Mouse (Mus musculus) ES-E14 (cell line): ENCODE measurements around the gene Hdhd5. TPM values are rescaled to one million over a fixed set of nuclear protein-coding genes. Genes with fewer than 3 reads are reported as not detected.

Experiments
- DNase-seq: peaks from one replicate; pipeline ENCODE4 v3.0.0-alpha.2; 2013; ENCODE audit warnings: low read depth, low spot score
- H3K27ac ChIP-seq: 2 replicates; pipeline ENCODE4 v1.5.1; 2012; ENCODE audit warnings: low read depth, mild to moderate bottlenecking, low read length, moderate library complexity, mixed read lengths; ENCODE audit not compliant: poor library complexity, insufficient read depth, severe bottlenecking
- H3K36me3 ChIP-seq: 2 replicates; pipeline ENCODE4 v1.6.1; 2012; ENCODE audit warnings: mild to moderate bottlenecking, low read length, moderate library complexity, mixed read lengths; ENCODE audit not compliant: control insufficient read depth, poor library complexity, insufficient read depth, severe bottlenecking
- H3K4me1 ChIP-seq, 2 experiments: fragments of 150-350 bp in 1 of 2; sonication (generic) in 1 of 2; 2 replicates each; pipeline ENCODE4 v1.6.1; 2012; ENCODE audit warnings: low read length in 2 of 2, mild to moderate bottlenecking in 1 of 2, mixed read lengths in 1 of 2; ENCODE audit not compliant: control insufficient read depth in 2 of 2, insufficient read depth in 2 of 2, poor library complexity in 1 of 2
- H3K4me3 ChIP-seq, 2 experiments: fragments of 150-350 bp in 1 of 2; sonication (generic) in 1 of 2; 2 replicates each; pipeline ENCODE4 v1.5.1; 2012; ENCODE audit warnings: low read length in 2 of 2, low read depth in 1 of 2, mild to moderate bottlenecking in 1 of 2, mixed read lengths in 1 of 2; ENCODE audit not compliant: insufficient read depth in 1 of 2, poor library complexity in 1 of 2, severe bottlenecking in 1 of 2
- H3K9ac ChIP-seq: 2 replicates; pipeline ENCODE4 v1.6.1; 2012; ENCODE audit warnings: low read depth, mild to moderate bottlenecking, low read length, mixed read lengths; ENCODE audit not compliant: poor library complexity, insufficient read depth, severe bottlenecking
- H3K9me3 ChIP-seq: fragments of 150-350 bp; sonication (generic); 2 replicates; pipeline ENCODE4 v1.6.1; 2012; ENCODE audit warnings: low read depth, mild to moderate bottlenecking, low read length; ENCODE audit not compliant: control insufficient read depth, insufficient read depth
- CHD2 ChIP-seq: IDR thresholded peaks from 2 replicates; pipeline ENCODE4 v1.6.1; 2014; ENCODE audit warnings: mild to moderate bottlenecking, low read depth, low read length, inconsistent platforms
- HCFC1 ChIP-seq: IDR thresholded peaks from 2 replicates; pipeline ENCODE4 v1.6.1; 2012; ENCODE audit warnings: low read length, inconsistent platforms, borderline replicate concordance; ENCODE audit not compliant: insufficient read depth
- MAFK ChIP-seq: IDR thresholded peaks from 2 replicates; pipeline ENCODE4 v1.6.1; 2014; ENCODE audit warnings: mild to moderate bottlenecking, low read depth, low read length, inconsistent platforms; ENCODE audit not compliant: insufficient read depth
- ZC3H11A ChIP-seq: IDR thresholded peaks from 2 replicates; pipeline ENCODE4 v1.6.1; 2012; ENCODE audit warnings: low read depth, mild to moderate bottlenecking, inconsistent platforms, low read length, borderline replicate concordance
- ZNF384 ChIP-seq: IDR thresholded peaks from 2 replicates; pipeline ENCODE4 v1.6.1; 2012; ENCODE audit warnings: low read depth, low read length, inconsistent platforms
- in situ Hi-C, 2 experiments: fragments of 600-800 bp; cut with MboI; formaldehyde crosslinking; loops; one replicate each; pipeline ENCODE4 v1.15.1; 2025; ENCODE audit warnings: low sequenced_read_pairs in 2 of 2, inconsistent platforms in 1 of 2; ENCODE audit not compliant: unreplicated experiment in 2 of 2
- total RNA-seq: library from RNA; depleted of rRNA; stranded (reverse); fragments of 300-350 nt; gene quantifications from 2 replicates; pipeline ENCODE4 v1.2.3, GENCODE M21; 2012

Gene Hdhd5
- total RNA-seq, 1 experiment: 27.4 TPM

GRCm38 (mm10) chr6:120578471-120578870, 47.4 kb upstream of the Hdhd5 start:
- no peak for DNase-seq
- H3K9ac ChIP-seq: no peak overlapping the region
- no peaks in the 10 kb centered on the region for H3K36me3 ChIP-seq
- no peak for TF ChIP-seq HCFC1
- no peak for TF ChIP-seq CHD2
- no peak for TF ChIP-seq MAFK
- no peak for TF ChIP-seq ZNF384
- TF ChIP-seq ZC3H11A: no peak
- H3K27ac ChIP-seq: no peak overlapping the region
- in situ Hi-C loops: no loop called here
- H3K4me3 ChIP-seq: no peak overlapping the region
- H3K4me1 ChIP-seq: peaks cover 5 to 7% of the 10 kb centered on the region in 2 experiments; a peak in 3 of 4 replicates
- no peaks in the 10 kb centered on the region for H3K9me3 ChIP-seq

GRCm38 (mm10) chr6:120572372-120572771, 41.3 kb upstream of the Hdhd5 start:
- H3K9me3 ChIP-seq: no peaks in the 10 kb centered on the region
- no peaks in the 10 kb centered on the region for H3K36me3 ChIP-seq
- no peak overlapping the region for H3K9ac ChIP-seq
- H3K4me3 ChIP-seq: no peak overlapping the region
- no peaks in the 10 kb centered on the region for H3K4me1 ChIP-seq
- H3K27ac ChIP-seq: no peak overlapping the region
- DNase-seq: no peak
- in situ Hi-C loops: no loop called here
- no peak for TF ChIP-seq CHD2
- no peak for TF ChIP-seq MAFK
- TF ChIP-seq ZC3H11A: no peak
- TF ChIP-seq HCFC1: no peak
- no peak for TF ChIP-seq ZNF384

GRCm38 (mm10) chr6:120568257-120568656, 37.1 kb upstream of the Hdhd5 start:
- in situ Hi-C loops: no loop called here
- H3K9me3 ChIP-seq: no peaks in the 10 kb centered on the region
- H3K36me3 ChIP-seq: no peaks in the 10 kb centered on the region
- H3K9ac ChIP-seq: no peak overlapping the region
- TF ChIP-seq ZNF384: no peak
- no peaks in the 10 kb centered on the region for H3K4me1 ChIP-seq
- no peak for DNase-seq
- H3K27ac ChIP-seq: no peak overlapping the region
- H3K4me3 ChIP-seq: no peak overlapping the region

GRCm38 (mm10) chr6:120566911-120567909, 36.1 kb upstream of the Hdhd5 start:
- H3K27ac ChIP-seq: no peak overlapping the region

More at GRCm38 (mm10) chr6:120566911-120567909, 36.1 kb upstream of the Hdhd5 start:
- TF ChIP-seq ZNF384 (no peak), ZC3H11A (no peak), HCFC1 (no peak), MAFK (no peak), CHD2 (no peak)
- Histone ChIP-seq H3K36me3 (no peaks in the 10 kb centered on the region), H3K4me3 (no peak overlapping the region), H3K4me1 (no peaks in the 10 kb centered on the region), H3K9me3 (no peaks in the 10 kb centered on the region), H3K9ac (no peak overlapping the region)
- DNase-seq: no peak
- in situ Hi-C loops: no loop called here
